Mouse (Mus musculus) CH12F3 (cell line): ENCODE results near the gene Vwc2.

Experiments
- in situ Hi-C: fragments of 300-500 bp; cut with MboI; formaldehyde crosslinking; loops from 2 replicates; pipeline ENCODE4 v1.14.3; 2020; ENCODE audit warnings: low sequenced_read_pairs

Gene Vwc2

GRCm38 (mm10) chr11:11223162-11223561, 109.1 kb downstream of the Vwc2 start:
- in situ Hi-C loops: no loop called here

- in situ Hi-C loops: loop anchor here (25.0 kb wide), 2 partner anchors 548 to 748 kb away; no protein-coding TSS in a partner anchor
Measured at GRCm38 (mm10) chr11:11239346-11239745, 125.3 kb downstream of the Vwc2 start.

- in situ Hi-C loops: loop anchor here (25.0 kb wide), 2 partner anchors 544 to 744 kb away; no protein-coding TSS in a partner anchor
Measured at GRCm38 (mm10) chr11:11242694-11243377, 128.8 kb downstream of the Vwc2 start.

- in situ Hi-C loops: no loop called here
Measured at GRCm38 (mm10) chr11:11257348-11257747, 143.3 kb downstream of the Vwc2 start.

GRCm38 (mm10) chr11:11280128-11280527, 166.1 kb downstream of the Vwc2 start:
- in situ Hi-C loops: no loop called here

GRCm38 (mm10) chr11:11283512-11283911, 169.5 kb downstream of the Vwc2 start:
- in situ Hi-C loops: no loop called here
